13 mouse cellular contexts compared by ENCODE assay signal in genomic region chr14:76979569-76979968, GRCm38 (mm10).
"Had no signal": no experiment of that assay in that cellular context is flagged by ENCODE, and none has a peak within 500 bp of the region (broad histone marks: within the 10 kb centered on the region; RNA-seq: fewer than 3 reads in every experiment).

No protein-coding gene starts in this region.

- H3K4me2 ChIP-seq: liver, embryonic 12.5 days; lung, embryonic 14.5 days; midbrain, embryonic 12.5 days had no signal

- H3K27me3 ChIP-seq: liver, embryonic 12.5 days; midbrain, embryonic 12.5 days had no signal

- H3K4me1 ChIP-seq: liver, embryonic 12.5 days; midbrain, embryonic 12.5 days had no signal

- ATAC-seq: liver, embryonic 12.5 days had no signal

- DNase-seq: kidney, adult 11 months; kidney, adult 9 months; kidney, postnatal 10 days; lung, embryonic 14.5 days; lung, postnatal 10 days; right cerebral cortex, postnatal 25 days; thymus, adult 2 months; thymus, postnatal 25 days had no signal

- H3K36me3 ChIP-seq: liver, embryonic 12.5 days; midbrain, embryonic 12.5 days had no signal

- H3K27ac ChIP-seq: left cerebral cortex, adult 2 months; liver, embryonic 12.5 days; macrophage; midbrain, embryonic 12.5 days had no signal

- H3K9me3 ChIP-seq: liver, embryonic 12.5 days; megakaryocyte, embryonic 14.5 days; midbrain, embryonic 12.5 days had no signal

- H3K9ac ChIP-seq: liver, embryonic 12.5 days; lung, embryonic 14.5 days; midbrain, embryonic 12.5 days had no signal

- H3K4me3 ChIP-seq: left cerebral cortex, adult 2 months; liver, embryonic 12.5 days; megakaryocyte, embryonic 14.5 days; midbrain, embryonic 12.5 days had no signal
